Mouse (Mus musculus): ENCODE results near the gene Flt4.

DNA sequence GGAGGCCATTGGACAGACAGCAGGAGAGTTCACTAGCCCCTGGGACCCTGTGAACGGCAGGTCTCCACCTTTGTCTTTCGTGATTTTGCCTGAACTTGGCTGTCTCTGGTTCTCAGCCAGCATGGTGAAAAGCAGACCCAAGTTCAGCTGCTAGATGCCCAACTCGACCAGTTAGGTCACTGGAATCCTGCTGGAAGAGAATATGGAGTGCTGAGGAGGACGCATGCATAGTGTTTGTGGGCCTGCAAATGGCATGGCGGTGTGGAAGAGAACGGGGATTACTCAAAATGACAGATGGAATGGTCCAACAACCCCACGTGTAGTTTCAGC lies 50.4 kb downstream of the Flt4 start:
- TF ChIP-seq CTCF (IDR thresholded peaks at IDR 0.05; ENCODE audit: low read depth, low read length) (no peak), TAL1 (conservative IDR thresholded peaks at IDR 0.05; ENCODE audit: low read depth, low read length) (no peak), POLR2AphosphoS5 (IDR thresholded peaks at IDR 0.05; ENCODE audit: insufficient replicate concordance, low read depth, low read length) (no peak), GATA1 (IDR thresholded peaks at IDR 0.05; ENCODE audit: borderline replicate concordance, low read length) (no peak)

All from G1E (cell line).